Mouse (Mus musculus): ENCODE data around the gene Lin37. TPM values are rescaled to one million over a fixed set of nuclear protein-coding genes. Genes with fewer than 3 reads are reported as not detected.

The Lin37 gene
- total and polyA plus RNA-seq, 2 experiments from 2014 or later, result 32.0 to 54.1 TPM

DNA sequence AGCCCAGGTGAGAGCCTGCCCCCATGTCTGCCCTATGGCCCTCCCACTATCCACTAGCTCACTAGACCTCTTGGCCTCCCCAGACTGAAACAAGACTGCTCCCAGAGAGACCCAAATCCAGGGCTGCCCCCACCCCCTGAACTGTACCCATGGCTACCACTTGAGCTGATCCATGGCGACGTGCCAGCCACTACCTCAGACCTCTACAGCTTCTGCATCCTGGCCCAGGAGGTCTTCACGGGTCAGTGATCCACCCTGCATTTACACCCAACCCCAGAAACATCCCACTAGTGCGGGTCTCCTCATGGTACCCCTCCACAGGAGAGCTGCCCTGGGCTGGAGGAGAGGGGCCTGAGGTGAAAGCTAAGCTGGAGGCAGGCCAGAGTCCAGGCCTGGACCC lies 39.2 kb downstream of the Lin37 start:
- DNase-seq (ENCODE audit: low spot score) (no peak), ATAC-seq (ENCODE audit: low FRiP score) (0 out of 2 replicates have a peak, but pooled peaks have one; percentile 8)
- Histone ChIP-seq H3K9me3 (ENCODE audit: low read length) (no peaks in the 10 kb centered on the region), H3K27me3 (ENCODE audit: insufficient read depth, low read length) (no peaks in the 10 kb centered on the region), H3K4me2 (ENCODE audit: low read depth, low read length, poor library complexity, severe bottlenecking) (no peak overlapping the region), H3K27ac (ENCODE audit: low read depth, low read length) (no peak overlapping the region), H3K4me3 (ENCODE audit: low read depth, low read length) (no peak overlapping the region), H3K36me3 (ENCODE audit: insufficient read depth, low read length) (peaks cover 26% of the 10 kb centered on the region), H3K4me1 (ENCODE audit: insufficient read depth, low read length) (no peaks in the 10 kb centered on the region), H3K9ac (replicated peaks; ENCODE audit: low read length, poor library complexity, severe bottlenecking) (no peak overlapping the region)
- WGBS, result 44% methylated on average over 4 of the region's 4 CpGs
- TF ChIP-seq CTCF (IDR thresholded peaks at IDR 0.05), result no peak

DNA sequence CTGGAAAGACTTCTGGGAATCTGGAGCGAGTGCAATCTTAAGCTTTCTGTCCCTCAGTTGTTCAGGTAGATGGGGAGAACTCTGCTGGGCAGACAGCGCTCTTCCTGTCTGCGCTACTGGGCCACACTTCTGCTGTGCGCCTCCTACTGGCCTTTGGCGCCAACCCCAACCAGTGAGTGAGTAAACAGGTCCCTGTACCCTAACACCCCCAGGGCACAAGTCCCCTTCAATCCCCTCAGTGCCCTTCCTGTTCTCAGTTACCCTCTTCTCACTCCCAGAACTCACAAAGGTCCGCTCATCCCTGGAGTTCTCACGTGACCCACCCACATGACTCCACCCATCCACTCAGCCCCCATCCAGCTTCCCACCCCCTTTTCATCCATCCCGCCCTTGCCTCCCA lies 41.3 kb downstream of the Lin37 start:
- DNase-seq (ENCODE audit: low spot score), result no peak
- H3K36me3 ChIP-seq (ENCODE audit: insufficient read depth, low read length), result peaks cover 8% of the 10 kb centered on the region
- ATAC-seq (ENCODE audit: low FRiP score), result no peak
- no peak overlapping the region for H3K27ac ChIP-seq (ENCODE audit: low read depth, low read length)
- H3K9ac ChIP-seq (replicated peaks; ENCODE audit: low read length, poor library complexity, severe bottlenecking), result no peak overlapping the region
- WGBS, result 45% methylated on average over 8 of the region's 8 CpGs
- no peaks in the 10 kb centered on the region for H3K9me3 ChIP-seq (ENCODE audit: low read length)
- H3K4me3 ChIP-seq (ENCODE audit: low read depth, low read length), result no peak overlapping the region
- H3K27me3 ChIP-seq (ENCODE audit: insufficient read depth, low read length), result no peaks in the 10 kb centered on the region
- H3K4me2 ChIP-seq (ENCODE audit: low read depth, low read length, poor library complexity, severe bottlenecking), result no peak overlapping the region
- H3K4me1 ChIP-seq (ENCODE audit: insufficient read depth, low read length), result no peaks in the 10 kb centered on the region
- no peak for TF ChIP-seq CTCF (IDR thresholded peaks at IDR 0.05)

DNA sequence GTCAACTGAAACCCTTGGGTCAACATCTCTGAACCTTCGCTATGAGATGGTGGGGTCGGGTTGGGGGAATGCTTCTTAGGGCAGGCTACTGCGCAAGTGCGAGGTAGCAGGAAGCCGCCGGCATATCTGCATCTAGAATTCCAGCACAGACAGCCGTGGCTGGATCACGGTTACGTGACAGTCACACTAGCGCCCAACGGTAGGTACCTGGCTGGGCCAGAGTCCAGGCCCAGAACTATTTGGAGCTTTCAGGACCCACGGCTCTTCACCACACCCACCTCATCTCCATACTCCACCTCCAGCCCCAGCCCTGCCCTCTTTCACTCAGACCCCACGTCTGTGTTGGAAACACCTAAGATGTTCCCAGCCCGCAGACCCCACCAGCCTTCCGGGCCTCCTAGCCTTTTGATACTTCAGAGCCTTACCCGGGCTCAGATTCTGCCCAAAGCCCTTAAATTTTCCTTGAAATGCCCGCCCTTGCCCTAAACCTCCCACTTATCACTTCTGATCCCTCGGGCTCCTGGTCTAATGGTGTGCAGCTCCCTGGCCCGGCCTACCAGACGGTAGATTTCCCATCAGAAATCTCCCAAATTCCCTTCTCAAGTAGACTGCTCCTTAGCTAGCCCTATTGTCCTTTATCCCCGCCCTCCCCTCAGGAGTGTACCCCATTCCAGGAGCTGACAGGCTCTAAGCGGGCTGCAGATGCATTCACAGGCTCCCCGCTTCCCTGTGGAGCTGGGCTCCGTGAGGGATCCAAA lies 44.5 kb downstream of the Lin37 start:
- TF ChIP-seq CTCF (IDR thresholded peaks at IDR 0.05), result no peak
- 64% methylated on average over 24 of the region's 24 CpGs for WGBS
- Histone ChIP-seq H3K4me1 (ENCODE audit: insufficient read depth, low read length) (no peaks in the 10 kb centered on the region), H3K9me3 (ENCODE audit: low read length) (no peaks in the 10 kb centered on the region), H3K4me2 (ENCODE audit: low read depth, low read length, poor library complexity, severe bottlenecking) (no peak overlapping the region), H3K9ac (replicated peaks; ENCODE audit: low read length, poor library complexity, severe bottlenecking) (no peak overlapping the region), H3K4me3 (ENCODE audit: low read depth, low read length) (no peak overlapping the region), H3K27me3 (ENCODE audit: insufficient read depth, low read length) (no peaks in the 10 kb centered on the region), H3K27ac (ENCODE audit: low read depth, low read length) (no peak overlapping the region), H3K36me3 (ENCODE audit: insufficient read depth, low read length) (no peaks in the 10 kb centered on the region)
- ATAC-seq (ENCODE audit: low FRiP score) (no peak), DNase-seq (ENCODE audit: low spot score) (no peak)

DNA sequence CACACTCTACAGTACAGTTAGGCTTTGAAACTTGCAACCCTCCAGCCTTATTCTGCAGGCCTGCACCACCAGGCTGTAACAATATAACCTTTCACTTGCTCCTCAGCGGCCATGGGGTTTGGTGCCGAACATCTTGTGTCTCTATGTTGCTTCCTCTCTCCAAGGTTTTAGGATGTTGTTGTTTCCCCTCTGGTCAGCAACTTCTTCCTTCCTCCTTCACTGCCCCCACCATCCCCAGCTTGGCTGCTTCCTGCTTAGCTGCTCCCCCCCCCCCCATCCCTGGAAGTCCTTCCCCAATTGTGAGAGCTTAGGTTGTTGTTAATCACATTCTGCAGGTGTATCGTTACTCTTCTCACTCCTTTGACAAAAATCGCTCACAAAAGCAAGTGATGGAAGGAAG lies 51.6 kb downstream of the Lin37 start:
- DNase-seq (ENCODE audit: low spot score) (no peak), ATAC-seq (ENCODE audit: low FRiP score) (no peak)
- Histone ChIP-seq H3K4me3 (ENCODE audit: low read depth, low read length) (no peak overlapping the region), H3K27ac (ENCODE audit: low read depth, low read length) (no peak overlapping the region), H3K9ac (replicated peaks; ENCODE audit: low read length, poor library complexity, severe bottlenecking) (no peak overlapping the region), H3K27me3 (ENCODE audit: insufficient read depth, low read length) (no peaks in the 10 kb centered on the region), H3K4me2 (ENCODE audit: low read depth, low read length, poor library complexity, severe bottlenecking) (no peak overlapping the region), H3K36me3 (ENCODE audit: insufficient read depth, low read length) (no peaks in the 10 kb centered on the region), H3K9me3 (ENCODE audit: low read length) (no peaks in the 10 kb centered on the region), H3K4me1 (ENCODE audit: insufficient read depth, low read length) (no peaks in the 10 kb centered on the region)
- TF ChIP-seq CTCF (IDR thresholded peaks at IDR 0.05), result no peak
- 71% methylated on average over 4 of the region's 4 CpGs for WGBS

Small RNAs within 50 kb of the gene (microRNA-seq; reads per million reads assigned to microRNA genes)
- gene Gm38670 (ENCODE audit: borderline number of aligned reads) (not detected), gene Mir3569 (ENCODE audit: borderline number of aligned reads) (not detected)

Other genes starting within 250 kb of the Lin37 start
Only the 30 nearest of the 33 such genes appear.
- gene Lrfn3, start 197.1 kb downstream of the Lin37 start, total RNA-seq (2014; rRNA removed), result 44.8 and 47.5 TPM in 2 replicates
- gene Lrfn3, start 197.1 kb downstream of the Lin37 start, polyA plus RNA-seq (2015; fragmentation: Nextera tagmentation; extraction: Ambion mirVana), result 22.1 and 24.8 TPM in 2 replicates
- 20.6 and 23.5 TPM in 2 replicates for gene Tyrobp, start 146.1 kb downstream of the Lin37 start, total RNA-seq (2014; rRNA removed)
- 43.7 and 46.5 TPM in 2 replicates for gene Tyrobp, start 146.1 kb downstream of the Lin37 start, polyA plus RNA-seq (2015; fragmentation: Nextera tagmentation; extraction: Ambion mirVana)
- not detected in 2 replicates for gene Hcst, start 140.0 kb downstream of the Lin37 start, total RNA-seq (2014; rRNA removed)
- 0.54 and 0.76 TPM in 2 replicates for gene Hcst, start 140.0 kb downstream of the Lin37 start, polyA plus RNA-seq (2015; fragmentation: Nextera tagmentation; extraction: Ambion mirVana)
- 2.1 and 2.2 TPM in 2 replicates for gene Nfkbid, start 138.1 kb downstream of the Lin37 start, total RNA-seq (2014; rRNA removed)
- gene Nfkbid, start 138.1 kb downstream of the Lin37 start, polyA plus RNA-seq (2015; fragmentation: Nextera tagmentation; extraction: Ambion mirVana), result 2.2 and 2.8 TPM in 2 replicates
- gene Aplp1, start 114.3 kb downstream of the Lin37 start, total RNA-seq (2014; rRNA removed), result 923 and 924 TPM in 2 replicates
- gene Aplp1, start 114.3 kb downstream of the Lin37 start, polyA plus RNA-seq (2015; fragmentation: Nextera tagmentation; extraction: Ambion mirVana), result 811 and 814 TPM in 2 replicates
- 0.99 and 4.9 TPM in 2 replicates for gene Kirrel2, start 102.1 kb downstream of the Lin37 start, total RNA-seq (2014; rRNA removed)
- gene Kirrel2, start 102.1 kb downstream of the Lin37 start, polyA plus RNA-seq (2015; fragmentation: Nextera tagmentation; extraction: Ambion mirVana), result 0.32 and 0.43 TPM in 2 replicates
- gene Nphs1, start 101.5 kb downstream of the Lin37 start, total RNA-seq (2014; rRNA removed), result 0.33 TPM in 1 of 2 replicates, not detected in the other
- 0.11 TPM in 1 of 2 replicates, not detected in the other for gene Nphs1, start 101.5 kb downstream of the Lin37 start, polyA plus RNA-seq (2015; fragmentation: Nextera tagmentation; extraction: Ambion mirVana)
- not detected in 2 replicates for gene Prodh2, start 66.2 kb downstream of the Lin37 start, total RNA-seq (2014; rRNA removed)
- gene Prodh2, start 66.2 kb downstream of the Lin37 start, polyA plus RNA-seq (2015; fragmentation: Nextera tagmentation; extraction: Ambion mirVana), result not detected in 2 replicates
- gene Arhgap33, start 24.8 kb downstream of the Lin37 start, total RNA-seq (2014; rRNA removed), result 67.0 and 68.2 TPM in 2 replicates
- gene Arhgap33, start 24.8 kb downstream of the Lin37 start, polyA plus RNA-seq (2015; fragmentation: Nextera tagmentation; extraction: Ambion mirVana), result 113 TPM in 2 replicates
- gene Hspb6, start 7.7 kb downstream of the Lin37 start, total RNA-seq (2014; rRNA removed), result 5.9 and 6.2 TPM in 2 replicates
- 13.4 and 13.5 TPM in 2 replicates for gene Hspb6, start 7.7 kb downstream of the Lin37 start, polyA plus RNA-seq (2015; fragmentation: Nextera tagmentation; extraction: Ambion mirVana)
- 15.2 and 23.3 TPM in 2 replicates for gene Proser3, start 7.5 kb downstream of the Lin37 start, total RNA-seq (2014; rRNA removed)
- 3.3 and 3.4 TPM in 2 replicates for gene Proser3, start 7.5 kb downstream of the Lin37 start, polyA plus RNA-seq (2015; fragmentation: Nextera tagmentation; extraction: Ambion mirVana)
- gene U2af1l4, start 3.5 kb upstream of the Lin37 start, total RNA-seq (2014; rRNA removed), result 54.7 and 64.2 TPM in 2 replicates
- 96.4 and 97.0 TPM in 2 replicates for gene U2af1l4, start 3.5 kb upstream of the Lin37 start, polyA plus RNA-seq (2015; fragmentation: Nextera tagmentation; extraction: Ambion mirVana)
- 6.0 and 8.4 TPM in 2 replicates for gene Gm49396, start 3.5 kb upstream of the Lin37 start, total RNA-seq (2014; rRNA removed)
- gene Gm49396, start 3.5 kb upstream of the Lin37 start, polyA plus RNA-seq (2015; fragmentation: Nextera tagmentation; extraction: Ambion mirVana), result 4.9 and 7.2 TPM in 2 replicates
- 63.8 and 133 TPM in 2 replicates for gene Psenen, start 3.8 kb upstream of the Lin37 start, total RNA-seq (2014; rRNA removed)
- gene Psenen, start 3.8 kb upstream of the Lin37 start, polyA plus RNA-seq (2015; fragmentation: Nextera tagmentation; extraction: Ambion mirVana), result 135 and 144 TPM in 2 replicates
- gene Igflr1, start 5.6 kb upstream of the Lin37 start, total RNA-seq (2014; rRNA removed), result 0.99 and 1.9 TPM in 2 replicates
- gene Igflr1, start 5.6 kb upstream of the Lin37 start, polyA plus RNA-seq (2015; fragmentation: Nextera tagmentation; extraction: Ambion mirVana), result 3.1 and 5.6 TPM in 2 replicates
- gene Kmt2b, start 28.9 kb upstream of the Lin37 start, total RNA-seq (2014; rRNA removed), result 38.8 and 39.5 TPM in 2 replicates
- 5.3 and 8.3 TPM in 2 replicates for gene Kmt2b, start 28.9 kb upstream of the Lin37 start, polyA plus RNA-seq (2015; fragmentation: Nextera tagmentation; extraction: Ambion mirVana)
- gene Zbtb32, start 39.1 kb upstream of the Lin37 start, total RNA-seq (2014; rRNA removed), result not detected in 2 replicates
- 0.22 and 0.39 TPM in 2 replicates for gene Zbtb32, start 39.1 kb upstream of the Lin37 start, polyA plus RNA-seq (2015; fragmentation: Nextera tagmentation; extraction: Ambion mirVana)
- 0.76 and 1.5 TPM in 2 replicates for gene Upk1a, start 53.0 kb upstream of the Lin37 start, total RNA-seq (2014; rRNA removed)
- 0.65 and 0.84 TPM in 2 replicates for gene Upk1a, start 53.0 kb upstream of the Lin37 start, polyA plus RNA-seq (2015; fragmentation: Nextera tagmentation; extraction: Ambion mirVana)
- gene Cox6b1, start 66.3 kb upstream of the Lin37 start, total RNA-seq (2014; rRNA removed), result 310 and 337 TPM in 2 replicates
- gene Cox6b1, start 66.3 kb upstream of the Lin37 start, polyA plus RNA-seq (2015; fragmentation: Nextera tagmentation; extraction: Ambion mirVana), result 1,351 and 1,409 TPM in 2 replicates
- 1.2 TPM in 1 of 2 replicates, not detected in the other for gene Etv2, start 76.0 kb upstream of the Lin37 start, total RNA-seq (2014; rRNA removed)
- gene Etv2, start 76.0 kb upstream of the Lin37 start, polyA plus RNA-seq (2015; fragmentation: Nextera tagmentation; extraction: Ambion mirVana), result 0.15 TPM in 1 of 2 replicates, not detected in the other
- 163 and 185 TPM in 2 replicates for gene Rbm42, start 90.5 kb upstream of the Lin37 start, total RNA-seq (2014; rRNA removed)
- 120 and 123 TPM in 2 replicates for gene Rbm42, start 90.5 kb upstream of the Lin37 start, polyA plus RNA-seq (2015; fragmentation: Nextera tagmentation; extraction: Ambion mirVana)
- 17.9 and 22.7 TPM in 2 replicates for gene Haus5, start 105.2 kb upstream of the Lin37 start, total RNA-seq (2014; rRNA removed)
- gene Haus5, start 105.2 kb upstream of the Lin37 start, polyA plus RNA-seq (2015; fragmentation: Nextera tagmentation; extraction: Ambion mirVana), result 19.8 and 20.0 TPM in 2 replicates
- not detected in 2 replicates for gene Pmis2, start 111.8 kb upstream of the Lin37 start, total RNA-seq (2014; rRNA removed)
- gene Pmis2, start 111.8 kb upstream of the Lin37 start, polyA plus RNA-seq (2015; fragmentation: Nextera tagmentation; extraction: Ambion mirVana), result not detected in 2 replicates
- not detected in 2 replicates for gene 2200002J24Rik, start 139.1 kb upstream of the Lin37 start, total RNA-seq (2014; rRNA removed)
- gene 2200002J24Rik, start 139.1 kb upstream of the Lin37 start, polyA plus RNA-seq (2015; fragmentation: Nextera tagmentation; extraction: Ambion mirVana), result not detected in 2 replicates
- 0.82 and 2.3 TPM in 2 replicates for gene Atp4a, start 152.4 kb upstream of the Lin37 start, total RNA-seq (2014; rRNA removed)
- 2.7 and 2.8 TPM in 2 replicates for gene Atp4a, start 152.4 kb upstream of the Lin37 start, polyA plus RNA-seq (2015; fragmentation: Nextera tagmentation; extraction: Ambion mirVana)
- gene Tmem147, start 169.7 kb upstream of the Lin37 start, total RNA-seq (2014; rRNA removed), result 166 and 167 TPM in 2 replicates
- 290 and 318 TPM in 2 replicates for gene Tmem147, start 169.7 kb upstream of the Lin37 start, polyA plus RNA-seq (2015; fragmentation: Nextera tagmentation; extraction: Ambion mirVana)
- not detected in 2 replicates for gene Gapdhs, start 183.8 kb upstream of the Lin37 start, total RNA-seq (2014; rRNA removed)
- gene Gapdhs, start 183.8 kb upstream of the Lin37 start, polyA plus RNA-seq (2015; fragmentation: Nextera tagmentation; extraction: Ambion mirVana), result 0.79 and 0.80 TPM in 2 replicates
- gene Sbsn, start 191.6 kb upstream of the Lin37 start, total RNA-seq (2014; rRNA removed), result 2.4 and 4.0 TPM in 2 replicates
- gene Sbsn, start 191.6 kb upstream of the Lin37 start, polyA plus RNA-seq (2015; fragmentation: Nextera tagmentation; extraction: Ambion mirVana), result 1.8 and 4.1 TPM in 2 replicates
- 0.71 and 7.9 TPM in 2 replicates for gene Dmkn, start 203.9 kb upstream of the Lin37 start, total RNA-seq (2014; rRNA removed)
- gene Dmkn, start 203.9 kb upstream of the Lin37 start, polyA plus RNA-seq (2015; fragmentation: Nextera tagmentation; extraction: Ambion mirVana), result 4.5 and 4.9 TPM in 2 replicates
- 4.8 and 19.2 TPM in 2 replicates for gene Krtdap, start 228.1 kb upstream of the Lin37 start, total RNA-seq (2014; rRNA removed)
- 1.2 and 1.6 TPM in 2 replicates for gene Krtdap, start 228.1 kb upstream of the Lin37 start, polyA plus RNA-seq (2015; fragmentation: Nextera tagmentation; extraction: Ambion mirVana)